Mouse (Mus musculus): ENCODE data around the gene Cep164.

The Cep164 gene

DNA sequence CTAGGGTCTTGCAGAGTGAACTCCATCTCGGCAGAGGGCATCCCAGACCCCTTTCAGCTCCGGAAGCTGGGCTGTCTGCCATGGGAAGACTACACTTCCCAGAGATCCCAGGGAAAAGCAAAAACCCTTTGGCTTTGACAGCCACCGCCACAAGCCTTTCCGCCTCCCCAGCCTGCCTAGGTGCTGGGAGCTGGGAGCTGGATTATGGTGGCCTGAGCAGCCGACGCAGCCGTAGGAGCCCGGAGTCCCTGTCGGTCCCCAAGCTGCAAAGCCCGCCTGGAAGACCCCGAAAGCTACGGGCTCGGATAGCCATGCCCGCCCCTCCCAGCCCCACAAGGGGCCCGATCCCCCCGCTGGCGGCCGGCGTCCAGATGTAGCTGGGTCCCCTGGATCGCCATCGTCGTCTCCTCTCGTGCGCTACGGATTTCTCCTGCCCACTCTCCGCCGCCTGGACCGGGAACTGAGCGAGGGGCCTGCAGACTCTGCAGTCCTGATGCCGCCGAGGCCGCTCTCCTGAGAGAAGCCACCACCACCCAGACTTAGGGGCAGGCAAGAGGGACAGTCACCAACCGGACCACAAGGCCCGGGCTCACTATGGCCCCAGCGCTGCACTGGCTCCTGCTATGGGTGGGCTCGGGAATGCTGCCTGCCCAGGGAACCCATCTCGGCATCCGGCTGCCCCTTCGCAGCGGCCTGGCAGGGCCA lies 10.1 kb upstream of the Cep164 start, which contains the start of gene Bace1:
Gene Bace1 (plus strand): TSS at position 147 of the 705 bp plus-strand sequence.
- peak; percentile 71 for DNase-seq (ENCODE audit: extremely low spot score, low spot score)

DNA sequence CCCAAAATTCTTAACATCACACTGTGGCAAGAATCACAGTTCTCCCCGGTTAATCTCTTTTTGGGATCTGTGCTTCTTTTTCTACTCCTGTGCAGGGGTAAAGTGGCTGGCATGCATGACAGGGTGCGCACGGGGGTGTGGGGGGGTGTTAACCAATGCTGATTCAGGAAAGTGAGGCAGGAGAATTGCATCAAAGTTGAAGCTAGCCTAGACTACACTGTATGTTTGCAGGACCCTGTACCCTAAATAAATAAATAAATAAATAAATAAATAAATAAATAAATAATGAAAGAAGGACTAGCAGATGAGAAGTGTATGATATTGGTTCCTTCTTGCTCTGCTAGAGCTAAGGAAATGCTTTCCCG lies 9.6 kb upstream of the Cep164 start:
- DNase-seq (ENCODE audit: extremely low spot score, low spot score) = no peak

DNA sequence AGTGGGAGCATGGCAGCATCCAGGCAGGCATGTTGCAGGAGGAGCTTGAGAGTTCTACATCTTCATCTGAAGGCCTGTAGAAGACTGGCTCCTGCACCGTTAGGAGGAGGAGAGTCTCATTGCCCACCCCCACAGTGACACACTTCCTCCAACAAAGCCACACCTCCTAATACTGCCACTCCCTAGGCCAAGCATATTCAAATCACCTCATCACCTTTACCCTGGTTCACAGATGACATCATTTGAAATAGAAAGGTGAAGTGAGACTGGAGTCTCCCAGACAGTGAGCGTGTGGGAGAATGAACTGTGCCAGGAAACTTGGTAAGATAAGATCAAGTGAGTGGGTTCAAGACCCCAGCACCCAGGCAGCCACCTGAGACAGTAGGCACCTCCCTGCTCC lies 5.0 kb upstream of the Cep164 start:
- DNase-seq (ENCODE audit: extremely low spot score, low spot score) = no peak

DNA sequence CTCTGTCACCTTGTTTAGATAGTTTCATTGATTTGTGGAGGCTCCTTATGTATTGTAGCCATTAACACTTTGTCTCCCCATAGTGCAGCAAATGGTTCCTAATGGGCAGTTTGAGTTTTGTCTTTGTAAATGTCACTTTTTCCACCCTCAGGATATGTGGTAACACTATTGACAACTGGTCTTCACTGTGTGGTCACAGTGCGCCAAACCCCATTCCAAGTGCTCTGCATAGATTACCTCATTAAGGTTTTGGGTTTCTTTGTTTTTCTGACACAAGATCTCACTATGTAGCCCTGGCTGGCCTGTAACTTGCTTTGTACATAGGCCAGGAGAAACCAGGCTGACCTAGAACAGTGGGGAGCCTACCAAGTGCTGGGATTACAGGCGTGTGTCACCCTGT lies 4.4 kb upstream of the Cep164 start:
- DNase-seq (ENCODE audit: extremely low spot score, low spot score) = no peak

DNA sequence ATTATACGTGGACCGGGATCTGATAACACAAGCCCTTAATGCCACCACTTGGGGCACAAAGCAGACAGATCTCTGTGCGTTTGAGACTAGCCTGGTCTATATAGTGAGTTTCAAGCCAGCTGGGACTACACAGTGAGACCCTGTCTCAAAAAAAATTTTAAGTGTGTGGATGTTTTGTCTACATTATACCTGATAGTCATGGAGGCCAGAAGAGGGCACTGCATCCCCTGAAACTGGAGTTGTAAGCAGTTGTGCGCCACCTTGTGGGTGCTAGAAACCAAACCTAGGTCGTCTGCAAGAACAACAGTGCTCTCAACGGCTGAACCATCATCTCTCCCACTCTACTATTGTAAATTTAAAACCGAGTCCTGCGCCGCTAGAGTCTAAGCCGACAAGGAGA lies 616 bp upstream of the Cep164 start:
- peak; percentile 72 for DNase-seq (ENCODE audit: extremely low spot score, low spot score)

DNA sequence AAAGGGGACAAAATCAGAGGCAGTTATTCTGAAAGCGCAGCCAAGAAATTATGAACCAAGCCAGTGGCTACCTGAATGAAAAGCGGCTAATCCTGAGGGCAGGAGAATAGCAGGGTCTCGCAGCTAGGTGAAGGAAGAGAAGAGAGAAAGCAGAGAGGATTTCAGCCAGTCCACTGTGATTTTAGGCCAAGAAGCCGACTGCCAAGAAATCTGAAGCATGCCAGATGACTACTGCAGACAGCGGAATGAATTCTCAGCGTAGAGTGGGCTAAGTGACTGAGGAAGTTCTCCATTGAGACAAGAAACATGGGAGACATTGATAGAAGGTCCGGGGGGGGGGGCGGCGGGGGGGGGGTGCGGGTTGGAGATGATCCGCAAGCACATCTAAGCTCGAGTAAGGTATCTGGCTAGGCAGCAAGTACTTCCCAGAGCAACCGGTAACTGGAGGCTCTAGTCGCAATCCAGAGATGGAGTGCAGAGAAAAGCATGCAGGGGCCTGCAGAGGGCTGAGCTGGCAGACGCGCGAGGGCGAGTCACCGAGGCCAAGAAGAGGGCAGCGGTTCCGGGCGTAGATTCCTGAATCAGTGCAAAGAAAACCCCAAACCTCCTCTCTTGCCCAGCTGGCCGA lies 714 bp downstream of the Cep164 start:
- DNase-seq (ENCODE audit: extremely low spot score, low spot score) = no peak

DNA sequence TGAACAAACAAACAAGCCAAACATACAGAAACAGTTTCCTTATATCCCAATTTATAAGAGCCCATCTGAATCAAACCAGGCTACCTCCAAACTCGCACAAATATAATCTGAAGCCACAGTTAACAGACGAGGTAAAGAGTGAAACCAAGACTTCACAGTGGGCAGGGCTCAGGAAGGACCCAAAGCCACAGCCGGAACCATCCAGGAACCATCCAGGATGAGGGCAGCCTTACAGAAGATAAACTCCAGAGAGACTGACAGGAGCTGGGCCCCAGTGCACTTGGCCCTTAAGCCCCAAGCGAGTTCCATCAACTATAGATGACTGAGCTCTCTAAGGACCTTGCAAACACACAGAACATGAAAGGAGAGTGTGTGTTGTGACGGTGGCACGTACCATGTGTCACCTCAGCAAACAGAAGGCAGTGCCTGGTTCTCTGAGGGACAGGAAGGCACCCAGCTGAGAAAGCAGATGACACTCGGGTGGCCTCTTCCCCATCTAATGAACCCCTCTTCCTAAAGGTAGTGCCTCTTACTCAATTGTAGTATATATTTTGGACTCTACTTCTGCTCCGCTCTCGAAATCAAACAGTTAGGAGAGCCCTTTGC lies 10.0 kb downstream of the Cep164 start:
- no peak for DNase-seq (ENCODE audit: extremely low spot score, low spot score)

DNA sequence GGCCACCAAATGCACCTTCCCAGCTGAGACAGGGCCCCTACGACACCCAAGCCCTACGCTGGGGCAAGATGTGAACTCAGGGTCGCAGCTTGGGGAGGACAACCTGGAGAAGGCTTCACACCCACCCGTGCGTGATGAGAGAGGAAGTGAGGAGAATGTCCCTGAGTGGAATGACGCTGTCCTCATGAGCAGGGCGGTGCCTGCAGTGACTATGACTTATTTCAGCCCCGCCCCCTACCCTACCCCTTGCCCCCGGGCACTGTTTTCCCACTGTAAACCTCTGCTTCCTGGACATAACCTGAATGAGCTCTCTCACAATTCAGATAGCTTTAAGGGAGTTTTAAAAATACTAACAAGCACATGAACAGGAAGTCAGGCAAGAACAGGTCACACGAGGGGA lies 13.0 kb downstream of the Cep164 start:
- DNase-seq (ENCODE audit: extremely low spot score, low spot score) = no peak

DNA sequence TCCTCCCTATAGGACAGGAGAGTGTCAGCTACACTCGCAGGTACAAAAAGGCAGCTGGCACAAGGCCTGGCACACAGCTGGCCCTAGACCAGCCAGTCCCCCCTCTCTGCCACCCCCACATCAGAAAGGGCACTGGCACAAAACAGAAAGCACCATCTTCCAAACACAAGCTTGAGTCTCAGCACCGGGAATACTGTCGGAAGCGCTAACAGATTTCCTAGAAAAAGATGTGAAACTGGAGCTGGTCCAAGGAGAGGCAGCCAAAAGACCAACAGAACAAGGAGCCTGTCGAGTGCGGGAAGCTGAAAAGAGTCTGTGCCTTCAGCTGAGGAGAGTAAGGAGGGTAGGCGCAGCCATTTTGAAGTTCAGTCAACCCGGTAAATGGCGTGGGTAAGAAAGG lies 13.4 kb downstream of the Cep164 start:
- DNase-seq (ENCODE audit: extremely low spot score, low spot score) = no peak

DNA sequence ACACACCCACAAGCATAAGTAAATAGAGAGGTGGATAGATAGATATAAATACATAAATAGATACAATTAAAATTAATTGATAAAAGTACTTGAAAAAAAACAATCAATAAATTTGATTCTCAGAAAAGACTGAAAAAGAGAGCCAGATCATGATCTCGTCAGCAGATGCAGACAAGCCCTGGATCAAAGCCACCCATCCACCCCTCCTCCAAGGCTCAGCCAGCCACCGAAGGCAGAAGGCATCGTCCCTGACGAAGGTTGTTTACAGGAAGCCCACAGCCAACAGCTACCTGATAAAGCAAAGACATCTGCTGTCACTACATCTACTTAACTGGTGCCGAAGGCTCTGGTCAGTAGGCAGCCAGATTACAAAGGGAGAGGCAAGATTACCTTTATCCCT lies 16.5 kb downstream of the Cep164 start:
- no peak for DNase-seq (ENCODE audit: extremely low spot score, low spot score)

DNA sequence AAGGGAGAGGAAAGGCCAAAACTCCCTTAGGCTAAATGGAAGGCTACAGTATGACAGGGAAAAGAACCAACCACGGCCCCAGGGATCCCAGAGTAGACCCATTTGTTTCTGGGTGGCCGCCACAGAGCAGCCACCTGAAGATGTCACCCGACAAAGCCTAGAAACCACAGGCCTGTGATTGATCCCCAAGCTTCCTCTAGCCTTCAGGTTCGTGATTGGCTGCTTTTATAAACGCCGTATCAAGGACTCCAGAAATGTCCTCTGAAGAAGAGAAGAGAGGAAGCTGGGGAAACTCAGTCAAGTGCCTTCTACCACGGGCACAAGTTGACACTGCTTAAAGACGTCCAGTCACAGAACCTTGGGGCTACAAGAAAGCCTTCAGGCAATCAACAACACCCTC lies 20.7 kb downstream of the Cep164 start:
- DNase-seq (ENCODE audit: extremely low spot score, low spot score) = no peak

DNA sequence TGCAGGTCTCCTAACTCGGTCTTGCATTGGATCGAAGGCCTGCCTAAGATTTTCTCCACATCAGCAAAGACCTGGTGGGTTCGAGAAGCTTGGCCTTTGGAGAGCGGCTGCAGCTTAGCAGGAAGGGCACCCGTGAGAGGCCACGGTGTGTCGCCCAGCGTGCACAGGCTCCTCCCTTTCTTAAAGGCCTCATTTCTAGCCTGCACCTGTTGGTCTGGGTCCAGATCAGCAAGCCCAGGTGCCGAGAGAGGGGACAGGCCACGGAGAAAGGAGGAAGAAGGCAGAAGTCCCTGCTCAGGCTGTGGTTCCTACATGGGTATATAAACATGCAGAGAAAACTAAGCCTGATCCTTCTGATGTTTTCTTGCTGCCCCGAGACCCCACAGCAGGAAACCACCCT lies 21.2 kb downstream of the Cep164 start:
- no peak for DNase-seq (ENCODE audit: extremely low spot score, low spot score)

DNA sequence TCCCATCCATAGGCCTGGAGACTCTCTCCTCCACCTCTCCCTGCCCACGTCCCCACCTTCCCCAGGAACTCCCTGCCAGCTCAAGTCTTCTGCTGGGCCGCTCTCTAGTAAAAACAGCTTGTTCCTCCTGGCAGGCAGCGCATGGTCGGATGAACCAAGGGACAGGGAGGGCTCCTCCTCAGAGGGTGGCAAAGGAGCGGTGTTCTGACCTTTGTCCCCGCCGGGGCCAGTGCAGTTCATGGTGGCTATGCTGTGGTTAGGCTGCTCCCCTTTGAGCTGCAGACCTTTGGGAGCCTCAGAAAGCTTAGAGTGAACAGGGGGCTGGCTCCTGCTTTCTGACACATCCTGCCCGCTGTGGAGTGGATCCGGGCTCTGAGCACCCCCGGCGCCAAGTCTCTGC lies 21.6 kb downstream of the Cep164 start:
- no peak for DNase-seq (ENCODE audit: extremely low spot score, low spot score)

DNA sequence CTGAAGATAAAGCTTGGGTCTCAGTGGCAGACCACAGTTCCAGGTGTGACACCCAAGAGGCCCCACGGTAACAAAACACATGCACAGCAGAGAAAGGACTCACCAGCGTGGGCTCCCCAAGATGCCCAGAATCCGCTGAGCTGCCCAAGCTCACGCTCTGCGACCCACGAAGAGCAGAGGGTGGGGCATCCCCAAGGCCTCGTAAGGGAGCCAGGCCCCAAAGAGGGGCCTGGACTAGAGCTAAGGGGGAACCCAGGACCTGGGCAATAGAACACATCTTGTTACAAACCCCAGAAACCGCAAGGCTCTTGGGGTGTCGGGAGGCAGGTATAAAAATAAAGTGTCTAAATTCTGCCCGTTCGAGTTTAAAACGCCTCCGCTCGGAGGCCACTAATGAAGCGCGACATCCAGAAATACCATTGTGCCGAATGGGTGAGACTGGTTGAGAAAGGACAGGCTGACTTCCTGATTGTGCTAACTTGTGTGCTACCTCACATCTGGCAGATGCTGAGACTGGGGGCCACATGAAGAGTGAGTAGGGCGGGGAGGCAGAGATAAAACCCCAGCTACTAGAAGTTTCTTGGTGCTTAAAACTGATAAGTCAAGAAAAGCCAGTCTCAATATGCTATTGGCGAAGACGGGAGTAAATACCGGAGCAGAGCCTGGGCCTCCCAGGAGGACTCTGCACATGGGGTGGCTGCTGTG lies 25.3 kb downstream of the Cep164 start:
- no peak for DNase-seq (ENCODE audit: extremely low spot score, low spot score)

DNA sequence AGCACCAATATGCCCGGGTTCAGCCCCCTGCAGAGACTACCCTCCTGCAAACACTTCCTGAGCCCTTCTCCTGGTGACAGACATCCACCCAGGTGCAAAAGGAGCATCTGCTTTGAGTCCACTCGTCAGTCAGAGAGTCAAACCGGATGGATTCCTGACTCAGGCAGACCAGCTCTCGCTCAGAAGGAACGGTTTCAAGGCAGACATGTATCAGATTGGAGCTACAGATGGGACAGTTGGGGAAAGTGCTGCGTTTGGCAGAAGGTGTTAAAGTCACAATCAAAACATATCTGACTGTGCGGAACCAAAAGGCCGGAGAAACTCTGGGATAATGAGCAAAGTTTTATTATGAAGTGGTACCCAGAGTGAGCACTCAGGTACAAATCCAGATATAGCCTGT lies 29.1 kb downstream of the Cep164 start:
- no peak for DNase-seq (ENCODE audit: extremely low spot score, low spot score)

DNA sequence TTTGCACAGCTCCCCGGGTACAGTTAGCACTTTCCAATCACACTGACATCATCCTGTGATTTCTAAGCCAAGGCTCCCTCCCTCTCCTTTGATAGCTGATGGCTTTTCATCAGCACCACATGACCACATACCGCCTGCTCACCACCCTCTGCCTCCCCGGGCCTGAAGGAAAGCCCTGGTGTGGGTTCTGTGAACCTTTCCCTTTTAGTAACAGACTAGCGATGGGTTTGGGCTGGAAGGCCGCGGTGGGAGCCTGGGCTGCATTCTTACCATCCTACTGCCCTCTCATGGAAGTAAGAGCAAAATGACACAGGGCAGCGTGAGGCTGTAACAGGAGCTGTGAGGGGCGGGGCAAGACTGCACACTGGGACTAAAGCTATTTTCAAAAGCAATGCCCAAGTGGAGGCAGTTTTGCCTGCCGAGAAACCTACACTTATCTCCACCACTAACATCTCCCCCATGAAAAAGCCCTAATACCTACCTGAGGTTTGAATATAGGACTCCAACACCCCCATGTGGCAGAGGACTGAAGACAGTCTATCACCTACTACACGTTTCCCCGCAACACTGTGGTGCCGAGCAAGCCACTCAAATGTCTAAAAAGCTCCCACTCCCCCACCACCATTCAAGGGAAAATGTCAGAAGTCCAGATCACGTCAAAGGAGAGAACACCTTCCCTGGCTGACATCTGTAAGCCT lies 29.9 kb downstream of the Cep164 start:
- DNase-seq (ENCODE audit: extremely low spot score, low spot score) = peak; percentile 55

DNA sequence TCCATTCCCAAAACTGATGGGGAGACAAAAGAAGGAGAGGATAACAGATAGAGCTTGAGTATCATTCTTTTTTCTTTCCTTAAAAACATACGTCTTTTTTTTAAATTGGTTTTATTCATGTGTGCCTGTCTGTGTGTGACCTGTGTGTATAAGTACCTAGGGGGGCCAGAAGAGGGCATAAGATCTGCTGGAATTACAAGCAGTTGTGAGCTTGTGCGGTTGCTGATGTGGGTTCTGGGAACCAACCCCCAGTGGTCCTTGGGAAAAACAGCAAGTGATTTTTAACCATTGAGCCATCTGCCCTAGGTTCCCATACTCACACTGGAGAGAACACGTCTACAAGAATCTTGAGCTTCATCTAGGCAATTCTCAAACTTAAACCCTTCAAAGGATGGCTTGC lies 31.2 kb downstream of the Cep164 start:
- no peak for DNase-seq (ENCODE audit: extremely low spot score, low spot score)

DNA sequence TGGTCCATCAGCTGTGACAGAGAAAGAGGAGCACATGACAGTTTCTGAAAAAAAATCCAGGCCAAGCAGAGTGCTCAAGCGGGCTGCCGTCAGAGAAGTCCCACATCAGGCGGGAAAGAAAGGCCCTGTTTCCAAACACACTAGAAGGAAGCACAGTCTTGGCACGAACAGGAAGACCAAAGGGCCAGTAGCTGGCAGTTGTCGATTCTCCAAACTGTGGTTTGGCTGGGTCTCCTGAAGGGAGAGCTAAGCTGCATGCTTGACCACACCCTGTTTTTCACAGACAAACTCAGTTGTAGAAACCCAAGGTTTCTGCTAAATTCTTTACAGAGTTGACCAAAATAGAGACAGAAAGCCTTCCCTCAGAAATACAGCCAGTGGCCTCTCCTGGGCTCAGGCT lies 32.8 kb downstream of the Cep164 start:
- no peak for DNase-seq (ENCODE audit: extremely low spot score, low spot score)

DNA sequence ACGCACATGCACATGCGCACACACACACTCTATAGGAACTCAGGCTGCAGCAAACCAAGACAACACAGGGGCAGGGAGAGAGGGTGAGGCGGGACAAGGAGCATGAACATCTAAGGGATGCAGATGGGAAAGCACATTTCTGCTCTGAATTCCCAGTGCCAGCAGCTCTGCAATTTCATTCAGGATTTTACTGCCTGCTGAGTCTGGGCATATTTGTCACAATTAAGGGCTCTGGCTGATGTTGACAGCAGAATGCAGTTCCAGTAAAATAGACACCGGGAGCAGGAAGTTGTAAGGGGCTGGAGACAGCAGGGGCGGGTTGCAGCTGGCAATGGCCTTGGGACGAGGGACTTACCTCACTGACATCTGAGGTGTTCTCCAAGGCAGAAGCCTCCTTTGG lies 34.8 kb downstream of the Cep164 start:
- DNase-seq (ENCODE audit: extremely low spot score, low spot score) = no peak

DNA sequence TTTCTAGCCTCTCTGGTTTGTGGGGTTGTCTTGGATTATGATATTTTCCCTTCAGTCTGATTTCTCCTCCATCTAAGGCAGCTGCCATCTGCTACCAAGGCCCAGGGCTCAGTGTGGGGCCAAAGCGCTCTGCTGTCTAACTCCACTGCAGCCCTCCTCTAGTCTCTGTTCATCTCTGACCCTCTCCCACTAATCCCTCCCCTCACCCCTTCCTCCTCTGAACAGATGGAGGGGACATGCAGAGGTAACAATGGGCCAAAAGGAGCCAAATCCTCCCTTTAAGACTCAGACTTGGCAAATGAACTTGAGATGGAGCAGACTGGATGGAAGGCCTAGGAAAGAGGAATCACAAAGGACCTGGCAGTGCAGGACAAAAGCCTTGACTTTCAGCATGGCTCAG lies 36.3 kb downstream of the Cep164 start:
- DNase-seq (ENCODE audit: extremely low spot score, low spot score) = no peak

DNA sequence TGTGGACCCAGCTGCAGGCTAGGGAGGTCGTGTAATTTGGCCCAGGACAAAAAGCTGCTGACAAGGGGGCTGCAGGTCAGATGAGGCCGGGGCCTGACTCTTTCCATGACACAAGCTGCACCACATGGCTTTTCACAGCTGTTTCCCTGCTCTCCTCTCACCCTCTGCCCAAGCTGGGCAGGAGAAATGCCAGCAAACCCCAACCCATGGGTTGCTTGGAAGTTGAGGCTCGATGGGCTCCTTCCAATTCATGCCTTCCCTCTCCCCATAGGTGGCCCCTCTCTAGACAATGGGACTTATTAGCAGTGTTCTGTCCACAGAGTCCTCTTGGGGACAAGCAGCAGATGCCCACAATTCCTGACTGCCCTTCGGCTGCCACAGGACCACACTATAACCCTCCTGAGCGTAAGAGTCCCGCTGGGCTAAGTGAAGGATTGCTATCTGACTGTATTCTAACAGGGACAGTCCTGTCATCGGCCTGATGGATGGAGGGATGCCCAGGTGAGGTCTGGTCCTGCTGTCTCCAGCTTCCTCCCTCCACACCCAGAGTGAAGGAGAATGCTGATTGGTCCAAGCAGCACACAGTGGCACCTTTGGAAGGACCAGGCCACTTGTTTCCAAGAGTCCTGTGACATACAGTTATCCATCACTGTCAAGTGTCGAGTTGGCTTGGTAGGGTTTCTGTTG lies 36.9 kb downstream of the Cep164 start:
- DNase-seq (ENCODE audit: extremely low spot score, low spot score) = no peak
